Mouse (Mus musculus): Measurements from ENCODE around the gene Olfr541. TPM values are rescaled to one million over a fixed set of nuclear protein-coding genes. Genes with fewer than 3 reads are reported as not detected.
"Not testable (repeated sequence)": the region's sequence is repeated elsewhere in the genome, so short reads cannot be mapped to it uniquely, and the experiment has no call there.

Olfr541 gene
- total and polyA plus RNA-seq, 3 experiments, result not detected

- dilution Hi-C loops (cut with MboI; ENCODE audit: extremely low pct_ligation_motif_present, extremely low pct_unique_long_range_greater_than_20kb, low sequenced_read_pairs), result no loop called here
- TF ChIP-seq PAX5 (IDR thresholded peaks at IDR 0.05; ENCODE audit: low read length) (no peak), IRF4 (IDR thresholded peaks at IDR 0.05; ENCODE audit: low read depth, low read length) (no peak), CHD1 (IDR thresholded peaks at IDR 0.05; ENCODE audit: low read depth, low read length) (no peak), GABPA (IDR thresholded peaks at IDR 0.05; ENCODE audit: insufficient replicate concordance, low read depth, low read length) (no peak), ELF1 (IDR thresholded peaks at IDR 0.05; ENCODE audit: low read depth, low read length) (no peak), SMC3 (IDR thresholded peaks at IDR 0.05; ENCODE audit: low read depth, low read length) (no peak), NRF1 (IDR thresholded peaks at IDR 0.05; ENCODE audit: low read depth, low read length) (no peak), CTCF (conservative IDR thresholded peaks at IDR 0.05 in 1 of 2, IDR thresholded peaks at IDR 0.05 in 1 of 2; ENCODE audit: low read depth in 2 of 2, low read length in 2 of 2) (no peak), USF2 (conservative IDR thresholded peaks at IDR 0.05; ENCODE audit: low read depth, low read length) (no peak), ETS1 (conservative IDR thresholded peaks at IDR 0.05; ENCODE audit: low read depth, low read length) (no peak), MEF2A (IDR thresholded peaks at IDR 0.05; ENCODE audit: borderline replicate concordance, low read depth, low read length) (no peak), MAZ (IDR thresholded peaks at IDR 0.05; ENCODE audit: low read depth, low read length) (no peak), KAT2A (IDR thresholded peaks at IDR 0.05; ENCODE audit: insufficient replicate concordance, low read length) (no peak), NELFE (IDR thresholded peaks at IDR 0.05; ENCODE audit: low read depth, low read length) (no peak), E2F4 (IDR thresholded peaks at IDR 0.05; ENCODE audit: insufficient replicate concordance, low read depth, low read length) (no peak), POLR2AphosphoS2 (IDR thresholded peaks at IDR 0.05; ENCODE audit: low read depth, low read length) (no peak), MYC (IDR thresholded peaks at IDR 0.05; ENCODE audit: low read depth, low read length) (no peak)
- DNase-seq (ENCODE audit: extremely low read depth), result no peak
- H3K27me3 ChIP-seq (replicated peaks), result peaks cover 26% of the 10 kb centered on the region
- no peak overlapping the region for H3K4me3 ChIP-seq (replicated peaks in 1 of 3; ENCODE audit: low read depth in 2 of 3, low read length in 2 of 3, poor library complexity in 1 of 3)
- no peaks in the 10 kb centered on the region for H3K4me1 ChIP-seq (ENCODE audit: control insufficient read depth in 1 of 2, insufficient read depth in 2 of 2)
- no peak overlapping the region for H3K9ac ChIP-seq (ENCODE audit: insufficient read depth, low read depth)
- no peaks in the 10 kb centered on the region for H3K36me3 ChIP-seq (replicated peaks in 1 of 2; ENCODE audit: control insufficient read depth in 1 of 2, insufficient read depth in 1 of 2, low read length in 1 of 2)
- H3K27ac ChIP-seq (ENCODE audit: insufficient read depth, low read depth), result no peak overlapping the region
- H3K4me2 ChIP-seq (ENCODE audit: insufficient read depth, low read depth, poor library complexity, severe bottlenecking), result no peak overlapping the region
- H3K79me2 ChIP-seq (replicated peaks; ENCODE audit: control insufficient read depth, extremely low read depth, insufficient read depth, poor library complexity, severe bottlenecking), result no peaks in the 10 kb centered on the region
- in situ Hi-C loops (cut with MboI; ENCODE audit: low pct_ligation_motif_present, low pct_unique_long_range_greater_than_20kb, low sequenced_read_pairs), result no loop called here
- H3K9me3 ChIP-seq (replicated peaks; ENCODE audit: low read length), result peaks cover 3% of the 10 kb centered on the region
These were observed 21.2 kb upstream of the Olfr541 start for GRCm38 (mm10) chr7:140675863-140676262.

- H3K4me1 ChIP-seq (ENCODE audit: control insufficient read depth in 1 of 2, insufficient read depth in 2 of 2); H3K4me2 ChIP-seq (ENCODE audit: insufficient read depth, low read depth, poor library complexity, severe bottlenecking); H3K36me3 ChIP-seq (replicated peaks in 1 of 2; ENCODE audit: control insufficient read depth in 1 of 2, insufficient read depth in 1 of 2, low read length in 1 of 2); DNase-seq (ENCODE audit: extremely low read depth); H3K79me2 ChIP-seq (replicated peaks; ENCODE audit: control insufficient read depth, extremely low read depth, insufficient read depth, poor library complexity, severe bottlenecking); H3K9ac ChIP-seq (ENCODE audit: insufficient read depth, low read depth); H3K27ac ChIP-seq (ENCODE audit: insufficient read depth, low read depth); in situ Hi-C loops (cut with MboI; ENCODE audit: low pct_ligation_motif_present, low pct_unique_long_range_greater_than_20kb, low sequenced_read_pairs); dilution Hi-C loops (cut with MboI; ENCODE audit: extremely low pct_ligation_motif_present, extremely low pct_unique_long_range_greater_than_20kb, low sequenced_read_pairs); H3K4me3 ChIP-seq (replicated peaks in 1 of 3; ENCODE audit: low read depth in 2 of 3, low read length in 2 of 3, poor library complexity in 1 of 3); H3K9me3 ChIP-seq (replicated peaks; ENCODE audit: low read length): not testable (repeated sequence)
- peaks cover 17% of the 10 kb centered on the region for H3K27me3 ChIP-seq (replicated peaks)
These were observed 17.5 kb upstream of the Olfr541 start for GRCm38 (mm10) chr7:140679591-140679990.
